In genomic region chr8:84009876-84010275, GRCm38 (mm10) we compare ENCODE assay signal across 8 mouse cellular contexts. TPM values are rescaled to one million over a fixed set of nuclear protein-coding genes. Genes with fewer than 3 reads are reported as not detected.
DNase-seq lines count a peak whose midpoint lies in the region; ATAC-seq and TF ChIP-seq lines count a peak whose summit lies in the region.

No protein-coding gene starts in this region.

- H3K9ac ChIP-seq in hindbrain, postnatal 0 days (replicated peaks; ENCODE audit: low read length) = no peak overlapping the region

- 2% methylated on average over 11 of the region's 11 CpGs for WGBS in hindbrain, postnatal 0 days

- H3K4me1 ChIP-seq in hindbrain, postnatal 0 days (ENCODE audit: insufficient read depth, low read length) = peaks cover 20% of the 10 kb centered on the region

- POLR2A ChIA-PET in Patski (lab: Charles Lee) = interaction anchor here (0.5 to 2.8 kb wide), 2 partner anchors 12 to 167 kb away, joined by 6 to 8 read pairs; partner anchors contain the start of gene Palm3

- in situ Hi-C loops in Patski (cut with MboI; ENCODE audit: low pct_unique_long_range_greater_than_20kb) = loop anchor here (5.0 to 25.0 kb wide), 3 partner anchors 52 to 652 kb away; partner anchors contain the start of gene Ier2

- peak overlapping the region; percentile 33; the same call in 1 of the 2 replicates for H3K4me2 ChIP-seq in hindbrain, postnatal 0 days (ENCODE audit: low read depth, low read length)

- H3K36me3 ChIP-seq in hindbrain, postnatal 0 days (ENCODE audit: insufficient read depth, low read length) = no peaks in the 10 kb centered on the region

- ATAC-seq in Patski = peak; percentile 38
- 0 out of 2 replicates have a peak, but pooled peaks have one; percentile 28 for ATAC-seq in hindbrain, postnatal 0 days

- DNase-seq in Patski (ENCODE audit: low read depth, low spot score) = no peak
- peak; percentile 88 for DNase-seq in cerebellum, adult 8-10 months
- DNase-seq in frontal cortex, postnatal 14 days (ENCODE audit: low spot score in 2 of 2) = peak; percentile 69 to 83
- peak; percentile 90 for DNase-seq in hindbrain, postnatal 0 days (ENCODE audit: low spot score)
- peak; percentile 85 to 91 for DNase-seq in left cerebral cortex, adult 18-20 months (ENCODE audit: low spot score in 2 of 2)
- DNase-seq in mesoderm, embryonic 11.5 days (ENCODE audit: low read depth, low spot score) = peak; percentile 92
- peak; percentile 72 to 76 for DNase-seq in right cerebral cortex, postnatal 36 days (ENCODE audit: low spot score in 2 of 2)
- peak; percentile 83 for DNase-seq in yolk sac, embryonic 10.5 days (ENCODE audit: low spot score)

- no peaks in the 10 kb centered on the region for H3K27me3 ChIP-seq in Patski
- H3K27me3 ChIP-seq in hindbrain, postnatal 0 days (ENCODE audit: insufficient read depth, low read length) = peaks cover 24% of the 10 kb centered on the region

- no peak for TF ChIP-seq CTCF in Patski (IDR thresholded peaks at IDR 0.05)
- TF ChIP-seq CTCF in hindbrain, postnatal 0 days (IDR thresholded peaks at IDR 0.05; ENCODE audit: low read depth) = peak; percentile 96

- no peak overlapping the region for H3K4me3 ChIP-seq in hindbrain, postnatal 0 days (ENCODE audit: low read length)

- CTCF ChIA-PET in Patski (lab: Charles Lee) = interaction anchor here (1.0 to 2.1 kb wide), 11 partner anchors 10 to 197 kb away, joined by 3 to 6 read pairs (median 4); no protein-coding TSS in a partner anchor

- H3K27ac ChIP-seq in hindbrain, postnatal 0 days = no peak overlapping the region

- no peaks in the 10 kb centered on the region for H3K9me3 ChIP-seq in hindbrain, postnatal 0 days (ENCODE audit: low read length)

RNA-seq across cellular contexts. Expression of gene 2210011C24Rik, which starts 2.1 kb away (rescaled TPM):
- 4.9 TPM for polyA plus RNA-seq in Patski (2021)
- total RNA-seq in hindbrain, postnatal 0 days (2014; rRNA removed) = 0.25 and 4.2 TPM in 2 replicates
- 1.2 and 1.9 TPM in 2 replicates for polyA plus RNA-seq in hindbrain, postnatal 0 days (2015; fragmentation: Nextera tagmentation; extraction: Ambion mirVana)
- under 1 TPM in 1 of 2 experiments, not detected in 1; 0.61 TPM for total RNA-seq in left cerebral cortex, adult 18-20 months (2021)

RNA-seq across cellular contexts. Expression of gene 1700067K01Rik, which starts 8.6 kb away (rescaled TPM):
- polyA plus RNA-seq in Patski (2021) = 1.3 TPM
- total RNA-seq in hindbrain, postnatal 0 days (2014; rRNA removed) = not detected in 2 replicates
- 0.49 and 0.51 TPM in 2 replicates for polyA plus RNA-seq in hindbrain, postnatal 0 days (2015; fragmentation: Nextera tagmentation; extraction: Ambion mirVana)
- total RNA-seq in left cerebral cortex, adult 18-20 months (2021) = under 1 TPM; 0.42 to 0.53 TPM

RNA-seq across cellular contexts. Expression of gene Palm3, which starts 11.4 kb away (rescaled TPM):
- polyA plus RNA-seq in Patski (2021) = 48.0 TPM
- total RNA-seq in hindbrain, postnatal 0 days (2014; rRNA removed) = 4.5 and 9.6 TPM in 2 replicates
- polyA plus RNA-seq in hindbrain, postnatal 0 days (2015; fragmentation: Nextera tagmentation; extraction: Ambion mirVana) = 8.2 and 8.8 TPM in 2 replicates
- 1 to 10 TPM; 1.8 to 2.7 TPM for total RNA-seq in left cerebral cortex, adult 18-20 months (2021)

RNA-seq across cellular contexts. Expression of gene Samd1, which starts 12.4 kb away (rescaled TPM):
- polyA plus RNA-seq in Patski (2021) = 42.5 TPM
- total RNA-seq in hindbrain, postnatal 0 days (2014; rRNA removed) = 58.6 and 96.8 TPM in 2 replicates
- polyA plus RNA-seq in hindbrain, postnatal 0 days (2015; fragmentation: Nextera tagmentation; extraction: Ambion mirVana) = 5.7 and 5.9 TPM in 2 replicates
- 10 to 100 TPM; 45.1 to 45.4 TPM for total RNA-seq in left cerebral cortex, adult 18-20 months (2021)

RNA-seq across cellular contexts. Expression of gene Il27ra, which starts 32.5 kb away (rescaled TPM):
- polyA plus RNA-seq in Patski (2021) = 0.18 TPM
- 0.29 and 0.47 TPM in 2 replicates for total RNA-seq in hindbrain, postnatal 0 days (2014; rRNA removed)
- 0.29 and 0.62 TPM in 2 replicates for polyA plus RNA-seq in hindbrain, postnatal 0 days (2015; fragmentation: Nextera tagmentation; extraction: Ambion mirVana)
- under 1 TPM; 0.30 to 0.52 TPM for total RNA-seq in left cerebral cortex, adult 18-20 months (2021)
